Mouse (Mus musculus): Measurements from ENCODE around the gene Wnt5b. TPM values are rescaled to one million over a fixed set of nuclear protein-coding genes. Genes with fewer than 3 reads are reported as not detected.

Wnt5b gene
- polyA plus RNA-seq, 1 experiment from 2014 or later, result 14.1 TPM

DNA sequence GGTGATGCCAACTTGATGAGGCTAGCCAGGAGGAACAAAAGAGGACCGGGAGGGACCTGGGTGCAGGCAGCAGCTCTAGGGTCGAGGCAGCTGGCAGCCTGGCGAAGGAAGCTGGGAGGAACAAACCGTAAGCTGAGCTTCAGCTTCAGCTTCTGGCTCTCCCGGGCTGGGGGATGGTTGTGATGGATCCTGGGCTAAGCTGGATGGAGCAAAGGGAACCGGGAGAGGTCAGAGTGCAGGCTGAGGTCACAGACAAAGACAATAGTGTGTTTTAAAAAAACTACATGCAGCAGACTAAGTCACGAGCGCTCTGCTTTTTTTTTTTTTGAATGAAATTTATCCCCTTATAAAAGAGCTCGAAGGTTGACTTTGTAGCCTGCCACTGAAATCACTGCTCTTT lies 23.4 kb downstream of the Wnt5b start:
- Histone ChIP-seq H3K4me2 (no peak overlapping the region), H3K36me3 (no peaks in the 10 kb centered on the region), H3K4me1 (peaks cover 10% of the 10 kb centered on the region), H3K9ac (no peak overlapping the region), H3K4me3 (no peak overlapping the region), H3K27me3 (no peaks in the 10 kb centered on the region), H3K9me3 (no peaks in the 10 kb centered on the region), H3K27ac (no peak overlapping the region)
- ATAC-seq (ENCODE audit: insufficient number of reproducible peaks, low FRiP score, low TSS enrichment, low read depth), result no peak
- 57% methylated on average over 9 of the region's 9 CpGs for WGBS

DNA sequence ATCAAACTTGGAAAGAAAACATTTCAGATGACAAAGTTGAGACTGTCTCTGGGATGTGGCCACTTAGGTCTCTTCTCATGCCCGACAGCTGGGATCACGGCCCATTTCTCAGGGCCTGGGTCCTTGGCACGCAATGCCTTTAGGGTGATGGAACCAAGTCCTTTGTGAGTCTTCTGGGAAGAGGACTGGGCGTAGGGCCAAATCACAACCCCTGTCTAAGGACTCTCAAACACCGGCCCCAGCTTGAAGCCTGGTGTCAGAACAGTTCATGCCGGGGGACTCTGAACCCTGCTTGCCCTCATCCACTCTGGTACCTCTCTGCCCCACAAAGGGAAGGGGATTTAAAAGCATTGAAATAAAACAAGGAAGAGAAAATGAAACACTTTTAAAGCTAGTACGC lies 30.1 kb downstream of the Wnt5b start:
- H3K4me1 ChIP-seq, result peaks cover 28% of the 10 kb centered on the region
- H3K9ac ChIP-seq, result no peak overlapping the region
- ATAC-seq (ENCODE audit: insufficient number of reproducible peaks, low FRiP score, low TSS enrichment, low read depth), result no peak
- H3K36me3 ChIP-seq, result no peaks in the 10 kb centered on the region
- H3K4me3 ChIP-seq, result no peak overlapping the region
- no peak overlapping the region for H3K4me2 ChIP-seq
- H3K9me3 ChIP-seq, result no peaks in the 10 kb centered on the region
- H3K27ac ChIP-seq, result no peak overlapping the region
- WGBS, result 62% methylated on average over 7 of the region's 7 CpGs
- H3K27me3 ChIP-seq, result no peaks in the 10 kb centered on the region

DNA sequence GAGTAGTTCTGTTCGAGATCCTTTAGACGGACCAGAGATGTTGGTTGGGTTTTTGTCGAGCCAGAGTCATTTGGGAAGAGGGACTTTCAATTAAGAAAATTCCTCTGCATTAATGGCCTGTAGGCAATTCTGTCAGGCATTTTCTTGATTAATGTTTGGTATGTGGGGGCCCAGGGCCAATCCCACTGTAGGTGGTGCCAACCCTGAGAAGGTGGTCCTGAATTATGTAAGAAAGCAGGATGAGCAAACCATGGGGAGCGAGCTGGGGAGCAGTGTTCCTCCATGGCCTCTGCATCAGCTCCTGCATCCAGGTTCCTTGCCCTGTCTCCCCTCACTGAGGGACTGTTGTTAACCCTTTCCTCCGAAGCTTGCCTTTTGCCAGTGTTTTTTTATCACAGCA lies 30.7 kb downstream of the Wnt5b start:
- no peak overlapping the region for H3K4me3 ChIP-seq
- no peaks in the 10 kb centered on the region for H3K36me3 ChIP-seq
- no peak overlapping the region for H3K9ac ChIP-seq
- H3K4me1 ChIP-seq, result peaks cover 28% of the 10 kb centered on the region
- 69% methylated on average over 5 of the region's 5 CpGs for WGBS
- H3K4me2 ChIP-seq, result no peak overlapping the region
- no peaks in the 10 kb centered on the region for H3K27me3 ChIP-seq
- H3K27ac ChIP-seq, result no peak overlapping the region
- ATAC-seq (ENCODE audit: insufficient number of reproducible peaks, low FRiP score, low TSS enrichment, low read depth), result no peak
- H3K9me3 ChIP-seq, result no peaks in the 10 kb centered on the region

DNA sequence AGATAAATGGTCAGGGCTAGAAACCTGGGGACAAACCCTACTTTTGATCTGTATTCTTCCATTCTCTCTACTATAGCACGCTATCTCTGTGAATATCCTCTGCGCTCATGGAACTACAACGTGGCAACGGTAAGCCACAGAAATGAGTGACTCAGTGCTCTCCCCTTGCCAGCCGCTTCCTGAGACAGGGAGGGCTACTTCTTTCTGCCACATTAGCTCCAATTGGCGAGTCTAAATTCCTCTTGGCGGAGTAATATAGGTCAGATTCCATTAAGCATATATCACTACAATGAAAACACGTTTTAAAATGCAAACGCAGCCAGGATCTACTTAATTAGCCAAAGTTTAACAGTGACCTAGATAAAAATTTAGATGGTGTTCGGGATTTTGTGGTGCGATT lies 31.4 kb downstream of the Wnt5b start:
- Histone ChIP-seq H3K36me3 (no peaks in the 10 kb centered on the region), H3K4me3 (no peak overlapping the region), H3K4me1 (peaks cover 28% of the 10 kb centered on the region), H3K27me3 (no peaks in the 10 kb centered on the region), H3K27ac (no peak overlapping the region), H3K9me3 (no peaks in the 10 kb centered on the region), H3K9ac (no peak overlapping the region), H3K4me2 (no peak overlapping the region)
- 86% methylated on average over 11 of the region's 11 CpGs for WGBS
- no peak for ATAC-seq (ENCODE audit: insufficient number of reproducible peaks, low FRiP score, low TSS enrichment, low read depth)

DNA sequence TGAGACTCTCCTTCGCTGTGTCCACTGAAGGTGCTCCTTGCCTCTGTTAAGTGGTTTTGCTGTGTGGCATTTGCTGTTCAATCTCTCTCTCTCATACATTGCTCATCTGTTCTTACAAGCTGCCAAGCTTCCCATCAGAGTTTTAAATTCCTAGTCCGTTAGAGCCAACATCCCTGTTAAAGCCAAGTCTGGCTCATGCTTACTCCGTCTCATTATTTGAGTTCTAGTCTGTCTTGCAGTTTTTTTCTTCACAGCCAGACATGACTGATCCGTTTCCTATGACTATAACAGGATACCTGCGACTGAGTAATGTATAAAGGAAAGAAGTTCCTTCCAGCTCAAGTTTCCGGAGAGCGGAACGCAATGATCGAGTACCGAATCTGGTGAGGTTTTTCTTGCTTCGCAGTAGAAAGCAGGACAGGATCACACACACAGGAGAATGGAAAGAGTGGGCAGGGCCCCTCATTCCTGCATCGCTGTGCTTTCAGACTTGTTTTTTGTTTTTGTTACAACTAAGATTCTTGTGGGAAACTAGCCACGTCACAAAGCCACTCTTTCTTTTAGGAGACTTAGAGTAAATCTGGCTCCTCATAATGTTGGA lies 34.6 kb downstream of the Wnt5b start:
- Histone ChIP-seq H3K36me3 (no peaks in the 10 kb centered on the region), H3K9ac (no peak overlapping the region), H3K4me3 (no peak overlapping the region), H3K9me3 (no peaks in the 10 kb centered on the region), H3K4me1 (peaks cover 23% of the 10 kb centered on the region), H3K27me3 (no peaks in the 10 kb centered on the region), H3K4me2 (no peak overlapping the region), H3K27ac (no peak overlapping the region)
- ATAC-seq (ENCODE audit: insufficient number of reproducible peaks, low FRiP score, low TSS enrichment, low read depth), result no peak
- 80% methylated on average over 13 of the region's 13 CpGs for WGBS

DNA sequence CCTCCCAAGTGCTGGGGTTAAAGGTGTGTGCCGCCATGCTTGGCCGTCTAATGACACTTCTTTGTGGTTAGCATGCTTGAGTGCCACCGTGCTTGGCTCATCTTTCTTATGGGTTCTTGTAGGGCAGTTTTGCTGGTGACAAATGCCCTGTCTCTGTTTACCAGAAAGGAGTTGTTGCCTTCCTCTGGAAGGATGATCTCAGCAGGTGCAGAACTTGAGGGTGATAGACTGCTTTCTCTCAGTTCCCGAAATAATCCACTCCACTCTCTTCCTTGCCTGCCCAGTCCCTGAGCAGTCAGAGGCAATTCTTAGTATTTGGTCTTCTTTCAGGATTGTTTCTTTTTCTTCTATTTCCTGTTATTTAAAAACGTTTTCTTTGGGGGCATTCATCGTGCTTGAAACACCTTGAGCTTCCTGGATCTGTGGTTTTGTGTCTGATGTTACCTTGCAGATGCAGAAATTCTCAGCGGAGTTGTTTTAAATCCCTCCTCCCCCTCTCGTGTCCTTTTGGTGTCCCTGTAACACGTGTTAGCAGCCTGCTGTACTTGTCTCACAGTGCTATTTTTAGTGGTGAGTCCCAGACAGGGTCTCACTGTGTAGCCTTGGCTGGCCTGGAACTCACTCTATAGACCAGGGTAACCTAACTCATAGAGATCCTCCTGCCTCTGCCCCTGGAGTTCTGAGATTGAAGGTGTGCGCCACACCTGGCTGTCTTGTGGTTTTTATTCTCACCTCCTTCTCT lies 35.3 kb downstream of the Wnt5b start:
- ATAC-seq (ENCODE audit: insufficient number of reproducible peaks, low FRiP score, low TSS enrichment, low read depth), result no peak
- H3K4me3 ChIP-seq, result no peak overlapping the region
- H3K36me3 ChIP-seq, result no peaks in the 10 kb centered on the region
- H3K4me2 ChIP-seq, result no peak overlapping the region
- no peak overlapping the region for H3K9ac ChIP-seq
- H3K27me3 ChIP-seq, result no peaks in the 10 kb centered on the region
- peaks cover 16% of the 10 kb centered on the region for H3K4me1 ChIP-seq
- WGBS, result 81% methylated on average over 10 of the region's 10 CpGs
- H3K27ac ChIP-seq, result no peak overlapping the region
- no peaks in the 10 kb centered on the region for H3K9me3 ChIP-seq

DNA sequence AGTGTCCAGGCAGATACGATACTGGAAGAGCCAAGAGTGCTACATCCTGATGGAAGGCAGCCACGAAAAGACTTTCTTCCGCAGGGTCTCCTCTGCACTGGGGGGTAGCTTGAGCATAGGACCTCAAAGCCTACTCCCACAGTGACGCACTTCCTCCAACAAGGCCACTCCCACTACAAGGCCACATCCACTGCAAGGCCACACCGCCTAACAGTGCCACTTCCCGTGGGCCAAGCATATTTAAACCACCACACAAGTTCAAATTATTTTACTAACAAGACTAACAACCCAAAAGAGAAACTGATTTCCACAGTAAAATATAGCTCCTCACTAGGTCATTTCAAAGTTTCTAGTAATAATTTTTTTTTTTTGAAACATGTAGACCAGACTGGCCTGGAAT lies 35.9 kb downstream of the Wnt5b start:
- 92% methylated on average over 6 of the region's 6 CpGs for WGBS

DNA sequence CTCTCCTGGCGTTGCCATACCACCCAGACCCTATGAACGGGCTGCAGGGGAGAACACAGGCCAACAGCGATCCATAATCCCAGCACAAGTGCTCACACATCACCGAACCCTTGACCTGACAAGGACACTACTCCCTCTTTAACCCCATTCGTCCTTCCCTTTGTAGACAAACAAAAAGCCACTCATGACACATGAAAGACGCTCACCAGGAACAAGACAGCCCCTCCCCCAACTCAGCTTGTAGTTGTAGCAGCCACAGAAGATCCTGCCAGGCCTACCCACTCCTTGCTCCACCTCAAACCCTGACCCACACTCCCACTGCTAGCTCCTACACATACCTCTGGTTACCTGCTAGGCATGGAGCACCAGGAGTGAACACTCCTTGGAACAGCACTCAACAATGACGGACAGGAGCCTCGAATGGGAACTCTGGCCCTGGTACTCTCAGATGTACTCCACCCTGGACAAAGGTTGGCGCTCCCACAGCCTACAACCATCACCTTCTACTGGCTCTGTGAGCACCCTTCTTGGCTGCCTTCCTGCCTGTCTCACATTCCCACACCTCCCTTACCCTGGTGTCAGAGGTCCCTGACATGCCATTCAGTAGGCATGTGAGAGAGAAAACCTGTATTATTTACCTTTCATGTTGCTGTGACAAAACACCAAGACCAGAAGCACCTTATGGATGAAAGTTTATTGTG lies 38.5 kb downstream of the Wnt5b start:
- WGBS, result 90% methylated on average over 9 of the region's 9 CpGs
- Histone ChIP-seq H3K4me3 (no peak overlapping the region), H3K4me1 (peaks cover 13% of the 10 kb centered on the region), H3K9ac (no peak overlapping the region), H3K4me2 (no peak overlapping the region), H3K27ac (no peak overlapping the region), H3K36me3 (no peaks in the 10 kb centered on the region), H3K9me3 (no peaks in the 10 kb centered on the region), H3K27me3 (no peaks in the 10 kb centered on the region)
- ATAC-seq (ENCODE audit: insufficient number of reproducible peaks, low FRiP score, low TSS enrichment, low read depth), result no peak

More for the DNA sequence above, 35.9 kb downstream of the Wnt5b start:
- Histone ChIP-seq H3K4me2 (no peak overlapping the region), H3K4me1 (peaks cover 10% of the 10 kb centered on the region), H3K27me3 (no peaks in the 10 kb centered on the region), H3K4me3 (no peak overlapping the region), H3K9me3 (no peaks in the 10 kb centered on the region), H3K36me3 (no peaks in the 10 kb centered on the region), H3K9ac (no peak overlapping the region), H3K27ac (no peak overlapping the region)
- ATAC-seq (ENCODE audit: insufficient number of reproducible peaks, low FRiP score, low TSS enrichment, low read depth), result no peak

DNA sequence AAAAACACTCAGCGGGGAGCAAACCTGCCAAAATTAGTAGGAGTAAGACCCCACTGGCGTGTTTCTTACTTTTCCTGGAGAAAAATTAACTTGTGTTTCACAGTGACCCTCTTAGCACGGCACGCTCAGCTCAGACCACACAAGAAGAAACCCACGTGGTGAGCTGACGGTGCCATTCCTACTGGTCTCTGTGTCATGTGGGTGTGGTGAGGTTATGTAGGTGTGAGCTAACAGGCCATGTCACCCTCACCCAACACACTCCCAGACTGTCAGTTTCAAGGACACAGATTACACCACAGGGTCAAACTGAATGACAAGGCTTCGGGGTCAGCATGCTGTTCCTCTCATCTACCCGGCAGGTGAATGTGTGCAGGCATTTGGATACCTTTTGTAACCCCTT lies 39.4 kb downstream of the Wnt5b start:
- no peak for ATAC-seq (ENCODE audit: insufficient number of reproducible peaks, low FRiP score, low TSS enrichment, low read depth)
- Histone ChIP-seq H3K4me3 (no peak overlapping the region), H3K4me1 (peaks cover 5% of the 10 kb centered on the region; the same call in 1 of the 2 replicates), H3K9ac (no peak overlapping the region), H3K27me3 (no peaks in the 10 kb centered on the region), H3K4me2 (no peak overlapping the region), H3K27ac (no peak overlapping the region), H3K9me3 (no peaks in the 10 kb centered on the region), H3K36me3 (no peaks in the 10 kb centered on the region)
- 79% methylated on average over 8 of the region's 8 CpGs for WGBS

DNA sequence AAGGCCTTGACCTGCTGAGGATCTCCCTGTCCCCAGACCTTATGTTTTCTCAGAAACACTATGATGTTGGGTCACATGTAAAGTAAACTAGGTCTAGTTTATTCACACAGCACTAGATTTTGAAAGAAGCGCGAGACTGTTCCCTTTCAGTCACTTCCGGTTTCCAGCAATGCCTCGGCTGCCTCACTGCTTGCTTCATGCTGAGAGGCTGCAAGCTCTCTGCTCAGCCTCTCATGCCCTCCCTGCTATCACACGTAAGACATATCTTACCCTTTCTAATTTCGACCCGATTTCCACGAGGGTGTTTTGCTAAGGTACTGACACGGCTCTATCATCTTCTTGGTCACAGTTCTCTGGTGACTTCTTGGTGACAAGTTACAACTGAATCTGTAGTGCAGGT lies 42.1 kb downstream of the Wnt5b start:
- no peaks in the 10 kb centered on the region for H3K27me3 ChIP-seq
- no peaks in the 10 kb centered on the region for H3K36me3 ChIP-seq
- no peaks in the 10 kb centered on the region for H3K9me3 ChIP-seq
- no peak for ATAC-seq (ENCODE audit: insufficient number of reproducible peaks, low FRiP score, low TSS enrichment, low read depth)
- no peak overlapping the region for H3K27ac ChIP-seq
- H3K4me3 ChIP-seq, result no peak overlapping the region
- WGBS, result 52% methylated on average over 9 of the region's 9 CpGs
- H3K4me1 ChIP-seq, result peaks cover 11% of the 10 kb centered on the region; the same call in 1 of the 2 replicates
- no peak overlapping the region for H3K4me2 ChIP-seq
- H3K9ac ChIP-seq, result no peak overlapping the region

DNA sequence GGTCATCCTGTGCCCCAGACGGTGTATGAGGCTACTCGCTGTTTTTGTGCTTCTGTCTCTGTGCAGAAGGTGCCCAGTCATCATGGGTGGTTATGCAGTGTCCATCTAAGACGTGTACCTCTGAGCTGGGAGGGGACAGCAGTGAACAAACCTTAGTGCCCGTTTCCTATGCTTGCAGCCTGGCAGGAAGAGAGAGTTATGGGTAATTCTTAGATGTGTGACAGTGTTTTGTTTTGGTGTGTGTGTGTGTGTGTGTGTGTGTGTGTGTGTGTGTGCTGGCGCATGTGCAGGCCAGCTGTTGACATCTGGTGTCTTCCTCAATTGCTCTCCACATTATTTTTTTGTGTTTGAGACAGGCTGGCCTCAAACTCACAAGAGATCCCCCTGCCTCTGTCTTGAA lies 44.1 kb downstream of the Wnt5b start:
- peaks cover 11% of the 10 kb centered on the region; the same call in 1 of the 2 replicates for H3K4me1 ChIP-seq
- no peaks in the 10 kb centered on the region for H3K27me3 ChIP-seq
- ATAC-seq (ENCODE audit: insufficient number of reproducible peaks, low FRiP score, low TSS enrichment, low read depth), result no peak
- 61% methylated on average over 5 of the region's 5 CpGs for WGBS
- no peak overlapping the region for H3K9ac ChIP-seq
- no peak overlapping the region for H3K4me3 ChIP-seq
- H3K4me2 ChIP-seq, result no peak overlapping the region
- H3K9me3 ChIP-seq, result no peaks in the 10 kb centered on the region
- no peak overlapping the region for H3K27ac ChIP-seq
- H3K36me3 ChIP-seq, result no peaks in the 10 kb centered on the region

DNA sequence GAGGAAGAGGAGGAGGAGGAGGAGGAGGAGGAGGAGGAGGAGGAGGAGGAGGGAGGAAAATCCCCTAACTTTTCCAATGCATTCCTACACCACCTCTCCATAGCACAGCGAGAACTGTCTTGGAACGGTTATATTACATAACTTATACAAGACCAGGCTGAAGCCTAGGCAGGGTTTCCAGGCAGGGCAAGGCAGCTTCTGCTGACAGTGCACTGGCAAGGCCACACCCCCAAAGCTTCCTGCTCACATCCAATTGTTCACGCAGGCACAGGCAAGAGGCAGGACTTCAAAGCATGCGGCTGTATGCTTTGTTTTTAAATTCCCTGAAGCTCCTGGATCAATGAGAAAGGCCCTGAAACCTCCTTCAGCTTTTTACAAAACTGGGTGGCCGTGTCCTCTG lies 44.9 kb downstream of the Wnt5b start:
- peak; percentile 62; the same call in 1 of the 2 replicates for ATAC-seq (ENCODE audit: insufficient number of reproducible peaks, low FRiP score, low TSS enrichment, low read depth)
- WGBS, result 16% methylated on average over 5 of the region's 5 CpGs

More for the DNA sequence above, 44.9 kb downstream of the Wnt5b start:
- Histone ChIP-seq H3K27ac (no peak overlapping the region), H3K36me3 (no peaks in the 10 kb centered on the region), H3K9me3 (no peaks in the 10 kb centered on the region), H3K27me3 (no peaks in the 10 kb centered on the region), H3K9ac (no peak overlapping the region), H3K4me3 (no peak overlapping the region), H3K4me1 (peaks cover 11% of the 10 kb centered on the region; the same call in 1 of the 2 replicates), H3K4me2 (no peak overlapping the region)

Measured in limb, embryonic 15.5 days (tissue).